Mouse (Mus musculus): ENCODE data around the gene Pskh1.

The Pskh1 gene

DNA sequence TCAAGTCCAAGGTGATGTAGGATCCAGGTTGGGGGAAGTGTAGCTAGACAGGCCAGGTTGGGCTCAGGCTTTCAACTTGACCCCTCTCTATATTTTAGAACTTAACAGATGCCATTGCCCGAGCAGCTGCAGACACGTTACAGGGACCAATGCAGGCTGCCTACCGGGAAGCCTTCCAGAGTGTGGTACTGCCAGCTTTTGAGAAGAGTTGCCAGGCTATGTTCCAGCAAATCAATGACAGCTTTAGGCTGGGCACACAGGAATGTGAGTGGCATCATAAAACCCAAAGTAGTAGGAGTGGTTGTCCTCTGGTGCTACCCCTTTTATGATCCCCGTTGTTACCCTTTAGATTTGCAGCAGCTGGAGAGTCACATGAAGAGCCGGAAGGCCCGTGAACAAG lies 9.4 kb upstream of the Pskh1 start:
- in situ Hi-C loops (cut with MboI; ENCODE audit: low sequenced_read_pairs) = no loop called here

GRCm38 (mm10) chr8:105892432-105892831 lies 7.8 kb upstream of the Pskh1 start:
- in situ Hi-C loops (cut with MboI; ENCODE audit: low sequenced_read_pairs) = no loop called here

GRCm38 (mm10) chr8:105893339-105893738 lies 6.9 kb upstream of the Pskh1 start, which contains the start of gene Nrn1l:
Gene Nrn1l (plus strand): TSS chr8:105893567.
- in situ Hi-C loops (cut with MboI; ENCODE audit: low sequenced_read_pairs) = no loop called here

- in situ Hi-C loops (cut with MboI; ENCODE audit: low sequenced_read_pairs) = no loop called here
Observed at GRCm38 (mm10) chr8:105897801-105898480, 2.3 kb upstream of the Pskh1 start.

GRCm38 (mm10) chr8:105900941-105901616 lies 838 bp downstream of the Pskh1 start:
- in situ Hi-C loops (cut with MboI; ENCODE audit: low sequenced_read_pairs) = no loop called here

DNA sequence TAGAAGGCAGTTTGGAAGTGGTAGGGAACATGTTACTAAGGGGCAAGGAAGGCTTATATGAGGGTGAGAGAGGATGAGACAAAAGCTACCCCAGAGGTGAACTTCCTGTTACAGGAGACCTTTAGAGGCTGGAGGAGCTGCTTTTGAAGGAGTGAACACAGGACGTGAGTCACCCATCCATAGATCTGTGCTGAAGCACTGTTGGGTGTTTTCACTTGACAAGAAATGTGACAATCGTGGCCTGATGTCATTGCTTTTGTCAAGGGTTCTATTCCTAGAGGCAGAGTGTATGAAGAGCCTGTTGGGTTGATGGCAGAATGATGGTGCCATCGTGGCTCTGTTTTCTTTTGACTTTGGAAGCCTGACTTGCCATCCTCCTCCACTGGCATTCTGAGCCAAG lies 19.1 kb downstream of the Pskh1 start:
- in situ Hi-C loops (cut with MboI; ENCODE audit: low sequenced_read_pairs) = no loop called here

DNA sequence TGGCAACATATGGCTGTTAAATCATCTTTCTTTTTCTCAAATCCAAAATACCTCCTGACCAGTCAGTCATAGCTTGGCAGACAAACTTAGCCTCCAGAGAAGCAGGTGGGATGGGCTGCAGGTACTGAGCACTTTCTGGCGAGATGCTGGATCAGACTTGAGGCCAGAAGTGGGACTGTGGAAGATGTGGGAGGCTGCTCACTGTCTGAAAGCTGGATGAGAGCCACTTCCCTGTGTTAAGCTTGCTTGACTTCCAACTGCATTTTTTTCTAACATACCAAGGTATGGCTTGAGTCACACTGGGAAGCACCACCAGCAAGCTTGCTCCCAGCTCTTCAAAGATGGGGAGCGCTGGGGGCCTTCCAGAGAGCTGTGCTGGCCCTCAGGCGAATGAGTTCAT lies 24.9 kb downstream of the Pskh1 start:
- in situ Hi-C loops (cut with MboI; ENCODE audit: low sequenced_read_pairs) = no loop called here

DNA sequence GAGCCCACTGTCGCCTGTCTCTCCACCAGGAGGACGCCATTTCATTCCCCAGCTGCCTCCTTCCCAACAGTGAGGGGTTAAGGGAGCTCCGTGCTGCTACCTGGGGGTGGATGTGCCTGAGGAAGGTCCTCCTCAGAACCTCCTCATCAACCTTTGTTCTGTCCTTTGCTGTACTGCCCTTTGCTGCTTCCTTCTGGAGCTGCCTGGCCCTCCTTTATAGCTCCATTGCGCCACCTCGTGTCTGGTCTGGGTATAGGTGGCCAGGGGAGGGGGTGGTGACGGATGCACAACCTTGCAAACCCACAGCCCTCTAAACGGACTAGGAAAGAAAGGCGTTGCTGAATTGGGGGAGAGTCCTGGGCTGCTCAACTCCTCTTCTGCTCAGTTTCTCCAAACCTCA lies 30.4 kb downstream of the Pskh1 start:
- in situ Hi-C loops (cut with MboI; ENCODE audit: low sequenced_read_pairs) = no loop called here

DNA sequence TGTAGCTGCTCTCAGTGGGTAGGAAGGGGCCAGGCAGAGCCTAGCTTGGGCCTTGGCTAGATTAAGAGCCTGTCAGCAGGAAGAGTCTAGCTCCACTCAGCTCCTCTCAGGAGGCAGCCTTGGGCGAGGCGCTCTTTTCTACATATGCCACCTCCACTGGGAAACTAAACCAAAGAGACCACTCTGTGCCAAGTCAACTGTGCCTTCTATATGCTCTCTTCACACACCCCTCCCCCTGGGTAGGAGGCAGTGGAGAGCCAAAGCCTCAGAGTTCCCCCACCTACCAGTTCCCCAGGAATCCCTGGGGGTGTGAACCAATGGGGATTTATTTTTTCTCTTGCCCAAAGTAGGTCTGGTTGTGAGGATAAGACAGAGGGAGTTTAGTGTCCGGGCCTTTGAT lies 31.0 kb downstream of the Pskh1 start:
- in situ Hi-C loops (cut with MboI; ENCODE audit: low sequenced_read_pairs) = no loop called here

GRCm38 (mm10) chr8:105932525-105932924 lies 32.3 kb downstream of the Pskh1 start:
- in situ Hi-C loops (cut with MboI; ENCODE audit: low sequenced_read_pairs) = no loop called here

- in situ Hi-C loops (cut with MboI; ENCODE audit: low sequenced_read_pairs) = no loop called here
Observed at GRCm38 (mm10) chr8:105933762-105934161, 33.5 kb downstream of the Pskh1 start, which contains the start of gene Ctrl. Gene Ctrl (minus strand): TSS chr8:105933862.

DNA sequence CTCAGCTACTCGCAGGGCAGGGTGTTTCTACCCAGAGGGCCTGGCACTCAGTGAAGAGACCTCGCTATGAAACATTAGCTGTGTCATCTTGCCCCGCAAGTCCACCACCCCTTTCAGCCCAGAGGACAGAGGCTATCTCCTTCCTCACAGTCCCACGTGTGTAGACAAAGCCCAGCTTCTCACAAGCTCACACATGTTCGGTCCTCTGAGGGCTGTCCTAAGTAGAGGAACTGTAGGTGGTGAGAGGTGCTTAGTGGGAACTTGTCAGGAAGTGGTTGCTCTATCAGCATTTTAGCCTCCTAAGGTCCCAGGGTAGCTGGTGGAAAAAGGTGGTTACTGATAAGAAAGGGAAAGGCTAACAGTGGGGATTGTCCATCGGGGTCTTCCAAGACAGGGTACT lies 34.9 kb downstream of the Pskh1 start:
- in situ Hi-C loops (cut with MboI; ENCODE audit: low sequenced_read_pairs) = no loop called here

DNA sequence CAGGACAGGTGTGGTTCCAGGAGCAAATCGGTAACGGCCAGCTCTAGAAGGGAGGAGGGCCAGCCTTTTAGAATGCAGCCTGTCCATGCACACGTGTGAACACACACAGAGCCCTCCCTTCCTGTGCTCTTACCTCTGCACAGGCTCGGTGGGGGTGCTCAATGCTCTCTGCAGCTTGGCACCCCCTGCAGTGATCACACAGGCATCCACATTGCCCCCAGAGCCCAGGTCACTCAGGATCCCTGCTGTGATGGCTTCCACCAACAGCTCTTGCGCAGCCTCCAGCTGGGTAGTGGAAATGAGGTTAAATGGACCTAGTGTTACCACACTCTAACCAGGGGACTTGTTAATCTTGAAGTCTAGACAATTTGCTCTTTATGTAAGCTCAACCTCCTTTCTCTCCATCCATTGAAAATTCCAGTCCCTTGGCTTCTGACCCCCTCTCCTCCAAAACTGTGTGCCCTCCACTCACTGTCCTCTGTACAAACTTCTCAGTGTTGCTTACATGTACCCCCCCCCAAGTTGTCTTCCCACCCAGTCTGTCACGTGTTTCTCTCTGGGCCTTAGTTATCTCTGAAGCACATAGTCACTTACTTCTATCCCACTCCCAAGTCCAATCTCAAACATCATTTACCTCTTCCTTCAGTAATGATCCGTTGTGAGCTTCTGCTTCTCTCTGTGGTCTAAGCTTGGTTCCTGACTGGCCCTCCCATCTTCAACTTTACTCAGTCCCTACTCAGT lies 35.8 kb downstream of the Pskh1 start:
- in situ Hi-C loops (cut with MboI; ENCODE audit: low sequenced_read_pairs) = no loop called here

- in situ Hi-C loops (cut with MboI; ENCODE audit: low sequenced_read_pairs) = no loop called here
Observed at GRCm38 (mm10) chr8:105936866-105937475, 36.7 kb downstream of the Pskh1 start.

DNA sequence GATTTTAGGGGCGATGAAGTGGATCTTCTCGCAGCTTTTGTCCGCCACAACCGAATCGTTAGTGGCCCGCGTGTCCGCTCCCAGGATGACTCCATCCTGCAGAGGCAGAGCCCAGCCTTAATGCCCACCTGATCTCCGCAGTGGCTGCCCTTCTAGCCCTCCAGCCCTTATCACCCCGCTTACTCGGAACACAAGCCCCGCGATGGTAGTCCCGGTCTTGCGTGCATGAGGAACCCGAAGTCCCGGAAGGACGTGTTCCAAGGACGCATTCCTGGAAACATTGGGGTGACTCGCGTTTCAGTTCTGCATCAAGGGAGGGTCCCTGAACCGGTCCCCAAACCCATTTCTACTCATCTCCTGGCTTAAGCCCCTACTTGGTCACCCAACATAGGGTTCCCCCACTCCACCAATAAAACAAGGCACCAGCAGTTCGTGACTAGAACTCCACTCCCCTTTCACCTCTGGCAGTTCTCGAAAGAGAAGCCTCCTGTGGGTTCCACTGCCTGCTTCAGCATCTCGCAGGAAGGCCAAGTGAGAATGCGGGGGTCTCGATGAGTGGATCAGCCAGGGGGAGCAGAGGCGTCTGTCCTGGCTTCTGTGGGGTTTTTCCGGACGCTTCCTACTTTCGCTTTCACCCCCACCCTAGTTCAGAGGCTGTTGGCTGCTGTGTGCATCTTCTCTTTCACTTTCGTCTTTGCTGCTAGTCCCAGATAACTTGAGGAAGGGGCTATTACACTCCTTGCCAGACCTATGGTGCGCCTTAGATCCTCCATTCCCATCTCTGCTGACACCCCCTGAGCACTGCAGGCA lies 37.5 kb downstream of the Pskh1 start:
- in situ Hi-C loops (cut with MboI; ENCODE audit: low sequenced_read_pairs) = no loop called here

- in situ Hi-C loops (cut with MboI; ENCODE audit: low sequenced_read_pairs) = no loop called here
Observed at GRCm38 (mm10) chr8:105938306-105938669, 38.0 kb downstream of the Pskh1 start, which contains the start of gene Psmb10. Gene Psmb10 (minus strand): TSS chr8:105938444.

- in situ Hi-C loops (cut with MboI; ENCODE audit: low sequenced_read_pairs) = no loop called here
Observed at GRCm38 (mm10) chr8:105942026-105942425, 41.8 kb downstream of the Pskh1 start.

DNA sequence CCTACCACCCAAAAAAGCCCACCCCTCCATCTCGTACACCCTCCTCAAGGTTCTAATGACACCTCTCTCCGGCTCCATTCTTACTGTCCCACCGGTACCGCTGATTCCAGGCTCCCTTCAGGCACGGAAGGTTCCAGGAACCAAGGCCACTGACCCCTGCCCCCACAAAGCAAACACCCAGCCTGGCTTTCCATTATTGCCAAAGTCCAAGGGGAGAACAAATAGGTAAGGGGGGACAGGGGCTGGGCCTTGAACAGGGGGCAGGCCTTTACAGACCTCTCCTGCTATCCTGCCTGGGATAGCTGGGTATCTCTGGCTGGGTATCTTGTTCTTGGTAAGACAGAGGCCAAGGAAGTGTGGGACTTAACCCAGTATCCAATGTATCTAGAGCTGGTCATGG lies 42.3 kb downstream of the Pskh1 start:
- in situ Hi-C loops (cut with MboI; ENCODE audit: low sequenced_read_pairs) = no loop called here

DNA sequence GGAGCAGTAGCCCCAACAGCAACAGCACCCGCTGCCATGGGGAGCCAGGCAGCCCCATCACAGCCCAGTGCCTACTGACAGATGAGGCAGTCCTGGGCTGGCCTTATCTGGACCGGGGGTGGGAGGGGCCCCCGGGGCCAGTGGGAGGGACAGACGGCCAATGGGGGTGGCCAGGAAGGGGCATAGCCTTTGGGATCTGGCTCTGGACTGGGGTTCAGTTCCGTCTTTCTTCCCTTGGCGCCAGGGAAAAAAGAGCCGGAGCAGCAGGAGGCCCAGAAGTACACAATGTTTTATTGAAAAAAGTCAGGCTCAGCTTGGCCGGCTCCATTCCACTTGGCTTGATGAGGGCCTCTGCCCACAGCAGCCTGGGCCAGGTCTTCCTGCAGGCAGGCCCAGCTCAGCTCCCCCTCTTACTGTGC lies 43.1 kb downstream of the Pskh1 start, which contains the start of gene Lcat:
Gene Lcat (minus strand): TSS at position 62 of the 419 bp plus-strand sequence.
- in situ Hi-C loops (cut with MboI; ENCODE audit: low sequenced_read_pairs) = no loop called here

DNA sequence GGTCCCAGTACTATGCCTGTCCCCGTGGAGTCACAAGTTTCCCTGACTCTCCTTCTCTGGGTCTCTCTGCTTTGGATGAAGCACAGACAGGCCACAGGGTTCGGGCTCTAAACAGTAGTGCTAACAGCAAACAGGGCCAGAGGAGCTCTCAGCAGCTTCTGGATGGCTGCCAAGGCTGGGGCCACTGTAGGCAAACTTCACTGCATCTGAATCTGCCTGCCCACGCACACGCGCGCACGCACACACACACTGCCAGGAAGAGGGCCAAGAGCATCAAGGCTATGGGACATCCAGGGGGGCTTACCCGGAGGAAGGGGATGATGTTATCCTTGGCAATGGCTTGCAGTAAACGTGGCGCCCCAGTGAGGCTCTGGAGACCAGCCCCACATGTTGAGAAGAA lies 49.1 kb downstream of the Pskh1 start:
- in situ Hi-C loops (cut with MboI; ENCODE audit: low sequenced_read_pairs) = no loop called here
